Mouse (Mus musculus) E14TG2a.4 (cell line): Measurements from ENCODE around the gene Camk1d.

Experiments
- CTCF ChIP-seq: conservative IDR thresholded peaks from 2 replicates; pipeline ENCODE4 v1.5.1; 2014; ENCODE audit warnings: low read length
- POU5F1 ChIP-seq: IDR thresholded peaks from 2 replicates; pipeline ENCODE4 v1.6.1; 2014; ENCODE audit warnings: low read length, borderline replicate concordance

- TF ChIP-seq CTCF = no peak
- no peak for TF ChIP-seq POU5F1
These were observed 4.4 kb downstream of the Camk1d start for GRCm38 (mm10) chr2:5709911-5710310.
